Mouse (Mus musculus) heart, adult 2 months (tissue): ENCODE measurements at regions not wholly inside any gene's neighbourhood (a gene's known extent, or its start where the extent isn't known, plus 50 kb on each side); places are given as distances from the start of the nearest gene placed in this dataset.

Source experiments
- DNase-seq, 2 experiments: peaks; one replicate each; pipeline ENCODE4 v3.0.0; 2021
- H3K27ac ChIP-seq: fragments of 200-600 bp; 2 replicates; pipeline ENCODE4 v1.8.1; 2022
- H3K27me3 ChIP-seq: fragments of 200-500 bp; 2 replicates; pipeline ENCODE4 v1.6.1; 2012; ENCODE audit warnings: mild to moderate bottlenecking, low read length, inconsistent platforms, mixed read lengths; ENCODE audit not compliant: control insufficient read depth, insufficient read depth
- H3K36me3 ChIP-seq: fragments of 200-500 bp; 2 replicates; pipeline ENCODE4 v1.6.1; 2012; ENCODE audit warnings: low read length, inconsistent platforms; ENCODE audit not compliant: control insufficient read depth, insufficient read depth
- H3K4me1 ChIP-seq: fragments of 200-500 bp; 2 replicates; pipeline ENCODE4 v1.6.1; 2011; ENCODE audit warnings: low read length; ENCODE audit not compliant: control insufficient read depth, insufficient read depth
- H3K4me3 ChIP-seq: fragments of 200-600 bp; 2 replicates; pipeline ENCODE4 v1.8.1; 2022
- H3K79me2 ChIP-seq: fragments of 200-500 bp; replicated peaks from 2 replicates; pipeline ENCODE4 v1.6.1; 2012; ENCODE audit warnings: mild to moderate bottlenecking, inconsistent platforms, low read length, moderate library complexity, mixed read lengths; ENCODE audit not compliant: control insufficient read depth, insufficient read depth
- H3K9ac ChIP-seq: fragments of 200-500 bp; 2 replicates; pipeline ENCODE4 v1.6.1; 2012; ENCODE audit warnings: low read depth, mild to moderate bottlenecking, control low read depth, inconsistent platforms, low read length, mixed read lengths
- CTCF ChIP-seq: fragments of 200-600 bp; IDR thresholded peaks from 2 replicates; pipeline ENCODE4 v1.8.1; 2022; ENCODE audit warnings: antibody characterized with exemption, mild to moderate bottlenecking, moderate library complexity
- EP300 ChIP-seq: fragments of 200-500 bp; IDR thresholded peaks from 2 replicates; pipeline ENCODE4 v1.6.1; 2011; ENCODE audit warnings: low read depth, low read length, control low read depth; ENCODE audit not compliant: insufficient read depth
- POLR2A ChIP-seq: fragments of 200-500 bp; IDR thresholded peaks from 2 replicates; pipeline ENCODE4 v1.6.1; 2011; ENCODE audit warnings: mild to moderate bottlenecking, low read depth, low read length, control low read depth; ENCODE audit not compliant: insufficient read depth
- WGBS: fragments of 180-500 bp; shearing (Covaris S2); methylation state at CpG from one replicate; pipeline ENCODE4 v1.1.7; 2018; 5-methylcytosine and 5-hydroxymethylcytosine counted together
- intact Hi-C: fragments of 180-260 bp; cut with DNase I; formaldehyde crosslinking; loops from one replicate; pipeline ENCODE4 v1.15.1; 2025

DNA sequence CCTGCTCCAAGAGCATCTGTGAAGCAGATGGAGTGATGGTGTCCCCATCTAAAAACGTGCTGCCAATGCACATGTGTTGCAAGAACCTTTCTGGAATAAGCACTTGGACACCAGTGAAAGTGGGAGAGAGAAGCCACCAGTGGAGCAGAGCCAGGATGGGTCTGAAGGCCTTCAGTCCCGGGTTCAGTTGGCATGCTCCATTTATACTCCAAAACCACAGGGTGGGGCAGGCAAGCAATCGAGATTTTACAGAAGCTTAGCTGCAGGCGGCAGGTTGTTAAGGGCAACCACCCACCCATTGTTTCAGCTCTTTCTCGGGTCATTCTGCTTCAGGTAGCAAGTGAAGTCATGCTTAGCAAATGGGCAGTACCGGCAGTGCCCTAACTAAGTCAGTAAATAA is 51.8 kb upstream of the Sv2b start:
- no peaks in the 10 kb centered on the region for H3K36me3 ChIP-seq
- intact Hi-C loops = no loop called here

DNA sequence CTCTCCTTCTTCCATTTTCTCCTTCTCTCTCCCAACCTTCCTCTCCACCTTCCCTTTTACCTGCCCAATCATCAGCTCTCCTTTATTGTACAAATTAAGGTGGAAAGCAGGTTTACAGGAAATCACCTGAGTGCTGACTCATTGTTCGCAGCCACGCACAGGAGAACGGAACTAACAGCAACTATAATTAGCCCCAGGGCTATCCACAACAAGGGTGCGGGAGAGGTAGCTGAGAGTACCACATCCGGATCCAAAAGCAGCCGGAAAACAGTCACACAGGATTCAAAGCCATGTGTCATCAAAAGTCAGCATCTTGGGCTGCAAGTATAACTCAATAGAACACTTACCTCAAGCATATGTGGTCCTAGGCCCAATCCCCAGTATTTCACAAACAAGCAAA is 53.5 kb upstream of the Sv2b start:
- Histone ChIP-seq H3K9ac (no peak overlapping the region), H3K27ac (no peak overlapping the region), H3K4me3 (no peak overlapping the region), H3K4me1 (no peaks in the 10 kb centered on the region), H3K36me3 (no peaks in the 10 kb centered on the region), H3K79me2 (no peaks in the 10 kb centered on the region), H3K27me3 (no peaks in the 10 kb centered on the region)
- 75% methylated on average over 6 of the region's 6 CpGs for WGBS
- intact Hi-C loops = no loop called here
- TF ChIP-seq CTCF = no peak
- no peak for TF ChIP-seq POLR2A
- no peak for TF ChIP-seq EP300
- no peak for DNase-seq

More for the DNA sequence above, 51.8 kb upstream of the Sv2b start:
- Histone ChIP-seq H3K27ac (no peak overlapping the region), H3K4me1 (no peaks in the 10 kb centered on the region), H3K27me3 (no peaks in the 10 kb centered on the region), H3K4me3 (no peak overlapping the region), H3K79me2 (no peaks in the 10 kb centered on the region), H3K9ac (no peak overlapping the region)
- TF ChIP-seq POLR2A = no peak
- no peak for TF ChIP-seq EP300
- TF ChIP-seq CTCF = no peak
- no peak for DNase-seq
- WGBS = 52% methylated on average over 6 of the region's 6 CpGs

DNA sequence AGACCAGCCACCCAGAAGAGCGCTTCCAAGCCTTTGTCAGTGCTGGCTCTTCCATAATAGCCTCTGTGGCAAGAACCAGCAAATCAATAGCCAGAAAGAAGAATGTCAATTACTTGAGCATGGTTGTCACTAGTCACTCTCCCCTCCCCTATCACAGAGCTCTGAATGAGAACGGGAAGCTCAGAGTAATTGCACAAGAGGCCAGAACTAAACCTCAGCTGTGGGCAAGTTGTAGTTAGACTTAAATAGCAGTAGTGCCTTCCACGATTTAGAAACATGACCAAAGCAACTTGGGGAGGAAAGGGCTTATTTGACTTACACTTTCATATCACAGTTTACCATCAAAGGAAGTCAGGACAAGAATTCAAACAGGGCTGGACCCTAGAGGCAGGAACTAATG is 56.4 kb upstream of the Sv2b start:
- no peak overlapping the region for H3K9ac ChIP-seq
- TF ChIP-seq POLR2A = no peak
- no peak for TF ChIP-seq CTCF
- TF ChIP-seq EP300 = no peak
- intact Hi-C loops = loop anchor here (5.0 kb wide), 1 partner anchor 517 kb away; no protein-coding TSS in a partner anchor
- H3K27me3 ChIP-seq = no peaks in the 10 kb centered on the region
- no peaks in the 10 kb centered on the region for H3K79me2 ChIP-seq
- no peaks in the 10 kb centered on the region for H3K36me3 ChIP-seq
- H3K4me1 ChIP-seq = peaks cover 2% of the 10 kb centered on the region
- no peak for DNase-seq
- no peak overlapping the region for H3K4me3 ChIP-seq
- no peak overlapping the region for H3K27ac ChIP-seq
- 65% methylated on average over 3 of the region's 3 CpGs for WGBS

DNA sequence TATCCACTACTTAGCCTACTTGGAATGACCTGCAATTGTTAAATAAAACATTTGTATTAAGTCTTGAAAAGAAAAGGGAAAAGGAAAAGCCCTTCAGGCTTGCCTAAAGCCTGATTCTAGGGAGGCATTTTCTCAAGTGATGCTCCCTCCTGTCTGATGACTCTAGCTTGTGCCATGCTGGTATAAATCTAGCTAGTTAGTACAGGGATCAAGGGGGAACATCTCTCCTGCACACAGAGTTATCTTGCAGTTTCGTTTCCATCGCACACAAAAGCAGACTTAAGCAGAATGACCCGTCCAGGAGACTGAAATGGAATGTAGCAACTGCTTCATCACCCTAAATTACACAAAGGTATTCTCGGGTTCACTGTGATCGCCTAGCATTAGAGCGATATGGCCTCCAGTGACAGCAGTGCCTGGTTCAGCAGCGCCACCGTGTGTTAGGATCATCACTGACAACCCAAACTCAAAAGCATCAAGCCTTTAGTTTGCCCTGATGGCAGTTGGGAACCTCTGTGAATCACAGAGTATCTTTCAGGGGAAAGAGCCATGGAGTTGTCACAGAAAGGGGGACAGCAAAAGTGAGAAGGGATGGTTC is 57.3 kb upstream of the Sv2b start:
- no peak overlapping the region for H3K4me3 ChIP-seq
- H3K27ac ChIP-seq = no peak overlapping the region
- H3K4me1 ChIP-seq = peaks cover 3% of the 10 kb centered on the region
- no peak overlapping the region for H3K9ac ChIP-seq
- peak; percentile 95 for TF ChIP-seq CTCF
- no peak for TF ChIP-seq POLR2A
- TF ChIP-seq EP300 = peak; percentile 77; the same call in 1 of the 2 replicates
- 7% methylated on average over 8 of the region's 8 CpGs for WGBS
- no peaks in the 10 kb centered on the region for H3K36me3 ChIP-seq
- no peaks in the 10 kb centered on the region for H3K27me3 ChIP-seq
- intact Hi-C loops = loop anchor here (1.0 to 5.0 kb wide), 2 partner anchors 231 to 516 kb away; no protein-coding TSS in a partner anchor
- peak; percentile 68 to 83 for DNase-seq
- H3K79me2 ChIP-seq = no peaks in the 10 kb centered on the region

DNA sequence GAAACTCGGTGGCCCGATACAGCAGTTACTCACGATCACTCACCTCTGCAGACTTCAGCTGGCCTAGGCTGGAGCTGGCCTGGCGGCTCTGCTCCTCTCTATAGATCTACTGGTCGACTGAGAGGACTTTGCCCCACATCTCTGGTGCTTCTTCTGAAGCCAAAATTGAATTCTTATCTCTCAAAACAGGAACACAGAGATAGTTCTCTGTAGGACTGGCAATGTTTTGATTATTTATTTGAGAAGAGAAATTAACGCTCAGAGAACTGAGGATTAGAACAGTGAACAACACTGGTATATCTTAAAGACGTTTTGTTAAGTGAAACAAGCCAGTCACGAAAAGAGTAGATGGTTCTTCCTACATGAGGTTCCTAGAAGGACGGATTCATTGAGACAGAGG is 59.3 kb upstream of the Sv2b start:
- Histone ChIP-seq H3K79me2 (no peaks in the 10 kb centered on the region), H3K27ac (no peak overlapping the region), H3K36me3 (no peaks in the 10 kb centered on the region), H3K27me3 (no peaks in the 10 kb centered on the region), H3K4me1 (peaks cover 7% of the 10 kb centered on the region), H3K4me3 (no peak overlapping the region), H3K9ac (no peak overlapping the region)
- DNase-seq = no peak
- TF ChIP-seq EP300 (no peak), CTCF (no peak), POLR2A (no peak)
- 82% methylated on average over 9 of the region's 9 CpGs for WGBS
- intact Hi-C loops = loop anchor here (5.0 kb wide), 1 partner anchor 514 kb away; no protein-coding TSS in a partner anchor

DNA sequence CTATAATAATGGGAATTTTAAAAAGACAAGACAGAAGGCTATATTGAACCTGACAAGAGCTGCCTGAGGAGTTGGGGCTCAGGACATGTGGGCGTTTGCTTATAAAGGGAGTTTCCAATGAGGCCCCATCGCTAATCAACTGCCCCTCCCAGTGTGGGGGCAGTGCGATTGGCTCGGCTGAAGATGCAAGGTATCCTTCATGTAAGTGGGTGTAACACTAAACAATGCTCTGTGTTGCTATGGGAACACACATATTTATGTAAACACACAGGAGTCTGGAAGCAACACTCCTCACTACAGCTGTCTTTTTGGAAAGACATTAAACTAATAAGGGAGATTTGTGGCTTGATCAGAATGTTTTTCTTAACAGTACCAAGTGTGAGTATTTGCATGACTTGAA is 60.3 kb upstream of the Sv2b start:
- DNase-seq = no peak
- no peak overlapping the region for H3K4me3 ChIP-seq
- no peak overlapping the region for H3K9ac ChIP-seq
- no peak overlapping the region for H3K27ac ChIP-seq
- H3K36me3 ChIP-seq = no peaks in the 10 kb centered on the region
- H3K4me1 ChIP-seq = peaks cover 7% of the 10 kb centered on the region
- H3K27me3 ChIP-seq = no peaks in the 10 kb centered on the region
- WGBS = 41% methylated on average over 4 of the region's 4 CpGs
- TF ChIP-seq CTCF = no peak
- TF ChIP-seq EP300 = no peak
- TF ChIP-seq POLR2A = no peak
- intact Hi-C loops = loop anchor here (5.0 kb wide), 1 partner anchor 513 kb away; no protein-coding TSS in a partner anchor
- H3K79me2 ChIP-seq = no peaks in the 10 kb centered on the region
